Mouse (Mus musculus) kidney, adult 2 months (tissue): Measurements from ENCODE around the gene Zfp771. TPM values are rescaled to one million over a fixed set of nuclear protein-coding genes. Genes with fewer than 3 reads are reported as not detected.

Experiments
- DNase-seq: peaks from one replicate; pipeline ENCODE4 v3.0.0; 2021
- H3K27ac ChIP-seq: fragments of 200-500 bp; 2 replicates; pipeline ENCODE4 v1.5.1; 2012; ENCODE audit warnings: low read depth, low read length, control low read depth, inconsistent platforms; ENCODE audit not compliant: insufficient read depth
- H3K27me3 ChIP-seq: fragments of 200-500 bp; replicated peaks from 2 replicates; pipeline ENCODE4 v1.6.1; 2012; ENCODE audit warnings: mild to moderate bottlenecking, moderate library complexity, low read length, inconsistent platforms; ENCODE audit not compliant: control insufficient read depth, insufficient read depth
- H3K36me3 ChIP-seq: fragments of 200-500 bp; 2 replicates; pipeline ENCODE4 v1.6.1; 2012; ENCODE audit warnings: mild to moderate bottlenecking, moderate library complexity, low read length, inconsistent platforms; ENCODE audit not compliant: control insufficient read depth, insufficient read depth
- H3K4me1 ChIP-seq: fragments of 200-500 bp; 2 replicates; pipeline ENCODE4 v1.6.1; 2011; ENCODE audit warnings: low read length; ENCODE audit not compliant: control insufficient read depth, insufficient read depth
- H3K4me3 ChIP-seq: fragments of 200-500 bp; 2 replicates; pipeline ENCODE4 v1.5.1; 2011; ENCODE audit warnings: mild to moderate bottlenecking, low read depth, low read length, control low read depth; ENCODE audit not compliant: insufficient read depth
- CTCF ChIP-seq: fragments of 200-500 bp; conservative IDR thresholded peaks from 2 replicates; pipeline ENCODE4 v1.5.1; 2011; ENCODE audit warnings: low read depth, mild to moderate bottlenecking, control low read depth, low read length, moderate library complexity, mixed read lengths; ENCODE audit not compliant: insufficient read depth, insufficient read length
- POLR2A ChIP-seq: fragments of 200-500 bp; IDR thresholded peaks from one replicate; pipeline ENCODE4 v1.6.1; 2011; ENCODE audit warnings: low read depth, low read length, control low read depth
- WGBS: fragments of 180-500 bp; shearing (Covaris S2); methylation state at CpG from one replicate; pipeline ENCODE4 v1.1.7; 2018; 5-methylcytosine and 5-hydroxymethylcytosine counted together
- polyA plus RNA-seq: library from polyadenylated mRNA; depleted of rRNA; stranded (reverse); fragments of >200 nt; gene quantifications from 2 replicates; pipeline ENCODE4 v1.2.3, GENCODE M21; 2012

Gene Zfp771
- polyA plus RNA-seq, 1 experiment, result 48.4 TPM

DNA sequence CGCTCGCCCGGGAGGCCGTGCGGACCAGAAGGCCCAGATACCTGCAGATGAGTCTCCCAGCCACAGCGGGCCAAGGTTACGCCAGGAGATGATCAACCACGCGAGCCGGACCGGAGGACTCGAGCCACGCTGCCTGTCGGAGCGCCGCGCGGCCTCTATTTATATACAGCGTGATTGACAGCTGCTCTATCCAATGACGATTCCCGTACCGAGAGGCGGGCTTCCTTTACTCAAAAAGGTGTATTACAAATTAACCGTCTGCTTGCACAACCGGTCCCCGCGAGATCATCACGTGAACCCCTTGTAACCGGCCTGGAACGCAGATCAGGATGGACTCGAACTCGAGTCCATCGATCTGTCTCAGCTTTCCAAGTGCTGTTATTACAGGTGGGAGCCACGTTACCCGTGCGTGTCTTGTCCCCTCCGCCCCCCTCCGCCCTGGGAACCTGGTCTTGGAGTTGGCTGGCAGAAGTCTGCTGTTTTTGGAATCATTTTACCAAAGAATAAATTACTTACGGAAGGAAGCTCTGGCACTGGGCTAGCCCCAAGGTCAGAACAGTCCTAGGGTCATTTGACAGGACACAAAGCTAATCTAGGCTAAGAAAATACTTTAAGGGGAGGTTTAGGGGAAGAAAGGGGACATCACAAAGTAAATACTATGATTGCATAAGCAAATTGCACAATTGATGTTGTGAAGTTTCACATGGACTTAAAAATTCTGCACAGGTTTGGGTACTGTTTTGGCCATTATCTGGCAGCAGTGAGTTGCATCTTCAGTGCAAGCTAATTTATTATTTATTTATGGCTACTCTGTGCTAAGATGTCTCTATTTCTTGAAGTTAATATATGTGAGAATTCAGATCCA lies 30.1 kb downstream of the Zfp771 start, which contains the start of gene Sephs2:
Gene Sephs2 (minus strand): TSS at position 131 of the 865 bp plus-strand sequence.
- Histone ChIP-seq H3K4me1 (peaks cover 23% of the 10 kb centered on the region), H3K4me3 (peak within 1 kb of the TSS; percentile 84), H3K27me3 (no peaks in the 10 kb centered on the region), H3K36me3 (peaks cover 6% of the 10 kb centered on the region; the same call in 1 of the 2 replicates), H3K27ac (peak within 1 kb of the TSS; percentile 77)
- WGBS, result under 1% methylated on average over 39 of the region's 39 CpGs
- peak; percentile 99 for DNase-seq
- TF ChIP-seq POLR2A, result peak; percentile 100
- no peak for TF ChIP-seq CTCF

DNA sequence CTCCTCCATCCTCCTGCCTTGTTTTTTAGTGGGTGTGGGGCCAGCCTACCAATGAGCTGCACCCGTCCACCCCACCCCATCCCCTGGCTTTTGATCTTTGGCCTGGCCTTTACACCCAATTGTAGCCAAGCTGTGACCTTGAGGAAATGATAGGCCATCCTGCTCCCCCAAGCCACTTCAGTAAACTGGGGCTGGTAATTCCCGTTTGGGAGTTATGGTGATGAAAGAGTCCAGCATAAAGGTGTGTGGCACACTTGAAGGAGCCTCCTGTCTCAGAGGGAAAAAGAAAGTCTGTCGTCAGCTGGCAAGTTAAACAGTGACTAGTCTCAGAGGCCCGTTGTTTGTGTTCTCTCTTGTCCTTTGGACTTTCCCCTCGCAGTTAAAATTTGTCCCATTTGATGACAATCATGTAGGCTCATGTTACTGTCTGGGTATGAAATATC lies 32.5 kb downstream of the Zfp771 start:
- peaks cover 1% of the 10 kb centered on the region; the same call in 1 of the 2 replicates for H3K36me3 ChIP-seq
- 31% methylated on average over 5 of the region's 5 CpGs for WGBS
- no peaks in the 10 kb centered on the region for H3K27me3 ChIP-seq
- DNase-seq, result peak; percentile 93
- no peak overlapping the region for H3K4me3 ChIP-seq
- H3K4me1 ChIP-seq, result peaks cover 18% of the 10 kb centered on the region
- peak overlapping the region; percentile 99 for H3K27ac ChIP-seq
- TF ChIP-seq POLR2A (no peak), CTCF (no peak)

DNA sequence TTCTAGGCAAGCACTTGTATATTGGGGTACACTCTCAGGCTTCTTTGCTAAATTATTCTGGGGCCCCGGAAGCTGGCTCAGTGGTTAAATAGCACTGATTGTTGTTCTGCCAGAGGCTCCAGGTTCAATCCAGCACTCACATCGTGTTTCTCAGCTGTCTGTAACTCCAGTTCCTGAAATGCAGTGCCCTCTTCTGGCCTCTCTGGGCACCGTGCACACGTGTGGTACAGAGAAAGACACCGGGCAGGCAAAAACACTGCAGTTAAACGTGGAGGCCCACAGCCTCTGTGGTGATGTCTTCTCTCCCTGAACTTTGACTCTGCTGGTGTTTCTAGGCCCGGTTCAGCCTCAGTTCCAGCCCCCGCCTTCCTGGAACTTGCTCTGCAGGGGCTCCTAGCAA lies 34.2 kb downstream of the Zfp771 start:
- H3K4me1 ChIP-seq, result peaks cover 18% of the 10 kb centered on the region
- H3K27me3 ChIP-seq, result no peaks in the 10 kb centered on the region
- peak; percentile 94 for TF ChIP-seq CTCF
- no peak for TF ChIP-seq POLR2A
- H3K27ac ChIP-seq, result no peak overlapping the region
- peak; percentile 82 for DNase-seq
- 15% methylated on average over 8 of the region's 8 CpGs for WGBS
- no peak overlapping the region for H3K4me3 ChIP-seq
- no peaks in the 10 kb centered on the region for H3K36me3 ChIP-seq

DNA sequence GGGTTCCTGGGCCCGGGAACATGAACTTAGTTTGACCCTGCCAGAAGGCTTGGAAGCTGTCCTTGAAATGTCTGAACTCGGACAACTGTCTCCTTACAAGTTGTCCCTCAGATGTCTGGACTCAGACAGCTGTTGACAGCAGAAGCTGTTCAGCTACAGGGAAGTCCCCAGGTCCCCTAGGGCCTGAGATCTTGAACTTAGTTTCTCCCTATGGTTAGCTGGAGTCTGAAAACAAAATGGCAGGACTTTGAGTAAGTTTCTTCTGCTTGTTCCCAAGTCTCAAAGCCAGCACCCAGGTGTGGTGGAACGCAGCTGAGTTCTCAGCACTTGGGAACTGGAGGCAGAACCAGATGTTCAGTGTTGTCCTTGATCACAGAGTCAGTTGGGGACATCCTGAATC lies 36.0 kb downstream of the Zfp771 start:
- H3K36me3 ChIP-seq, result no peaks in the 10 kb centered on the region
- H3K27ac ChIP-seq, result no peak overlapping the region
- WGBS, result 69% methylated on average over 3 of the region's 3 CpGs
- TF ChIP-seq CTCF (no peak), POLR2A (no peak)
- H3K4me1 ChIP-seq, result peaks cover 18% of the 10 kb centered on the region
- H3K4me3 ChIP-seq, result no peak overlapping the region
- DNase-seq, result no peak
- no peaks in the 10 kb centered on the region for H3K27me3 ChIP-seq

DNA sequence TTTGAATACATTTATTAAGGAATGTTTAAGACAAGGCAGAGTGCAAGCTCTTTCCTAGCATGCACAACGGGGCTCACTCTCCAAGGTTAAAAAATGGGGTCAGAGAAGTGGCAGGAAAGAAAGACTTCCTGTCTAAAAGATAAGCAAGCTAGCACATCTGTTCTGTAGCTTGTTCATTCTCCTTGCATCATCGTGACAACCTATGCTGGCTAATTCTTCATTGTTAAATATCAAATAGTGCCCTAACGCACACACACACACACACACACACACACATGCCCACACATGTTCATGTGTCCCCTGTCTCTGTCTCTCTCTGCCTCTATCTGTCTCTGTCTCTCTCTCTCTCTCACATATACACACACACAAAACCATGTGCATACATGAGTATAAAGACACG lies 37.0 kb downstream of the Zfp771 start:
- DNase-seq, result no peak
- TF ChIP-seq CTCF, result no peak
- TF ChIP-seq POLR2A, result no peak
- H3K4me1 ChIP-seq, result peaks cover 17% of the 10 kb centered on the region
- no peak overlapping the region for H3K27ac ChIP-seq
- H3K27me3 ChIP-seq, result no peaks in the 10 kb centered on the region
- WGBS, result 58% methylated on average over 4 of the region's 4 CpGs
- H3K4me3 ChIP-seq, result no peak overlapping the region
- H3K36me3 ChIP-seq, result no peaks in the 10 kb centered on the region

DNA sequence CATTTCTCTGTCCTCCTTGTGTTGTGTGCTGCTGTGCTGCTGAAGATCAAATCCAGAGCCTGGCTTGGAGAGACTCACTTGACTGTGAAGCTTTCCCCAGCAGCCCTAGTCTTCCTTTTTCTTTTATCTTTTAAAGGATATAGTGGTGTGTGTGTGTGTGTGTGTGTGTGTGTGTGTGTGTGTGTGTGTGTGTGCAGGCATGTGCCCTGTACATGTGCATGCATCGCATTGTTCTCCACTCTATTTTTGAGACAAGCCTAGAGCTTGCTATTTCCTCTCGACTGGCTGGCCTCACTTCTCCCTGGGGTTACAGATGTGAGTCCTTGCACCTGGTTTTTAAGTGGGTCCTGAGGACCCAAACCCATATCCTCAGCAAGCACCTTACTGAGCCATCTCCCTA lies 38.1 kb downstream of the Zfp771 start:
- DNase-seq, result no peak
- H3K27ac ChIP-seq, result no peak overlapping the region
- H3K27me3 ChIP-seq, result no peaks in the 10 kb centered on the region
- H3K4me1 ChIP-seq, result peaks cover 9% of the 10 kb centered on the region; the same call in 1 of the 2 replicates
- H3K4me3 ChIP-seq, result no peak overlapping the region
- no peaks in the 10 kb centered on the region for H3K36me3 ChIP-seq
- 68% methylated on average over 2 of the region's 2 CpGs for WGBS
- TF ChIP-seq POLR2A (no peak), CTCF (no peak)

DNA sequence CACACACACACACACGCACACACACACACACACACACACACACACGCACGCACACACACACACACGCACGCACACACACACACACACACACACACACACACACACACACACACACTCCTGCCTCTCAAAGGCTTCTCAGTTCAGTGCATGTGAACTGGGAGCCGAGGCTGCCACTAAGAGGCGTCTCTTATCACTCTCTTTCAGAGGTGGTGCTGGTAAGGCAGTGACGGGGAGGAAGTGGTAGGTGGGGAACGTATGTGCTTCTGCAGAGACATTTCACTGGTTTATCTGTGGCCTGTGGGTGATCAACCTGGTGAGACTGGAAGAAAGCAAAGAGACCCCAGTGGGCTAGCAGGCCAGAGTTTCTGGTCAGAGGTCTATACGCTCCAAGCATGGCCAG lies 41.1 kb downstream of the Zfp771 start:
- Histone ChIP-seq H3K4me1 (0 out of 2 replicates have a peak, but pooled peaks cover 1% of the 10 kb centered on the region), H3K27me3 (no peaks in the 10 kb centered on the region), H3K36me3 (no peaks in the 10 kb centered on the region), H3K27ac (no peak overlapping the region), H3K4me3 (no peak overlapping the region)
- no peak for TF ChIP-seq POLR2A
- no peak for TF ChIP-seq CTCF
- 74% methylated on average over 10 of the region's 10 CpGs for whole genome bisulfite sequencing
- DNase-seq, result no peak

DNA sequence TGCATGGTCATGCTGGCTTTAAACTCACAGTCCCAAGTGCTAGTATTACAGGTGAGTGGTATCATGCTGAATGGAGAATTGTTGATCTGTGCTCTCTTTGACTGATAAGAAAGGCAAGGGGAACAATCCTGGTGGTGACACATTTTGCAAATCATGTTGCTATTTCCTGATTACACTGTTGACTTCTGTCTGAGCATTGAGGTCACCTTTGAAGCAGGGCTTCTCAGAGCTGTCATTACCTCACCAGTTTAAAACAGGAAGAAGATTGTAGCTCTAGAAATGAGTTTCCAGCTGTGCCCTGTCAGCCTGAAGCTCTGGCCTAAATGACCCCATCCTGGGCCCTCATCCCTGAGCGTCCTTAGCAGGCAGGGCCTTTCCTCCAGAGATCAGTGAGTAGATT lies 43.9 kb downstream of the Zfp771 start:
- no peak for TF ChIP-seq POLR2A
- TF ChIP-seq CTCF, result no peak
- H3K36me3 ChIP-seq, result no peaks in the 10 kb centered on the region
- 82% methylated on average over 1 of the region's 1 CpGs for WGBS
- H3K4me1 ChIP-seq, result peaks cover 6% of the 10 kb centered on the region; the same call in 1 of the 2 replicates
- no peak overlapping the region for H3K27ac ChIP-seq
- H3K27me3 ChIP-seq, result no peaks in the 10 kb centered on the region
- H3K4me3 ChIP-seq, result no peak overlapping the region
- DNase-seq, result no peak
